Mouse (Mus musculus): Measurements from ENCODE around the gene Igdcc4. TPM values are rescaled to one million over a fixed set of nuclear protein-coding genes. Genes with fewer than 3 reads are reported as not detected.

Igdcc4 gene
- polyA plus RNA-seq, 1 experiment from 2014 or later, result 8.9 TPM

- Histone ChIP-seq H3K9me3 (replicated peaks) (no peaks in the 10 kb centered on the region), H3K4me3 (peak overlapping the region; percentile 23; the same call in 1 of the 2 replicates), H3K27ac (replicated peaks) (0 out of 2 replicates have a peak overlapping the region, but pooled peaks have one; percentile 28), H3K27me3 (ENCODE audit: low read depth, poor library complexity, severe bottlenecking) (peaks cover 54% of the 10 kb centered on the region), H3K4me1 (peaks cover 21% of the 10 kb centered on the region), H3K36me3 (peaks cover 30% of the 10 kb centered on the region; the same call in 1 of the 2 replicates)
- no peak for DNase-seq (ENCODE audit: low spot score)
- WGBS, result 23% methylated on average over 18 of the region's 18 CpGs
Measured at GRCm38 (mm10) chr9:65122545-65122944, 21.3 kb downstream of the Igdcc4 start.

GRCm38 (mm10) chr9:65123552-65124168 is 22.4 kb downstream of the Igdcc4 start:
- WGBS, result 2% methylated on average over 48 of the region's 48 CpGs
- peaks cover 54% of the 10 kb centered on the region for H3K27me3 ChIP-seq (ENCODE audit: low read depth, poor library complexity, severe bottlenecking)
- peak overlapping the region; percentile 59 for H3K4me3 ChIP-seq
- H3K9me3 ChIP-seq (replicated peaks), result no peaks in the 10 kb centered on the region
- H3K27ac ChIP-seq (replicated peaks), result peak overlapping the region; percentile 87
- peak; percentile 86 for DNase-seq (ENCODE audit: low spot score)
- H3K36me3 ChIP-seq, result peaks cover 21% of the 10 kb centered on the region; the same call in 1 of the 2 replicates
- peaks cover 30% of the 10 kb centered on the region for H3K4me1 ChIP-seq

GRCm38 (mm10) chr9:65128123-65128815 is 27.0 kb downstream of the Igdcc4 start:
- Histone ChIP-seq H3K4me1 (peaks cover 30% of the 10 kb centered on the region), H3K4me3 (peak overlapping the region; percentile 46), H3K9me3 (replicated peaks) (no peaks in the 10 kb centered on the region), H3K27me3 (ENCODE audit: low read depth, poor library complexity, severe bottlenecking) (peaks cover 39% of the 10 kb centered on the region), H3K27ac (replicated peaks) (peak overlapping the region; percentile 66), H3K36me3 (peaks cover 33% of the 10 kb centered on the region; the same call in 1 of the 2 replicates)
- WGBS, result 5% methylated on average over 25 of the region's 25 CpGs
- peak; percentile 85 for DNase-seq (ENCODE audit: low spot score)

- no peaks in the 10 kb centered on the region for H3K9me3 ChIP-seq (replicated peaks)
- H3K27ac ChIP-seq (replicated peaks), result peak overlapping the region; percentile 42; the same call in 1 of the 2 replicates
- peaks cover 35% of the 10 kb centered on the region for H3K27me3 ChIP-seq (ENCODE audit: low read depth, poor library complexity, severe bottlenecking)
Measured at GRCm38 (mm10) chr9:65131717-65132116, 30.4 kb downstream of the Igdcc4 start.

GRCm38 (mm10) chr9:65133739-65134138 is 32.5 kb downstream of the Igdcc4 start:
- 5% methylated on average over 10 of the region's 10 CpGs for WGBS

More at GRCm38 (mm10) chr9:65131717-65132116, 30.4 kb downstream of the Igdcc4 start:
- DNase-seq (ENCODE audit: low spot score), result no peak
- no peak overlapping the region for H3K4me3 ChIP-seq
- peaks cover 53% of the 10 kb centered on the region for H3K4me1 ChIP-seq
- WGBS, result 85% methylated on average over 5 of the region's 5 CpGs
- peaks cover 31% of the 10 kb centered on the region for H3K36me3 ChIP-seq

GRCm38 (mm10) chr9:65135126-65135525 is 33.8 kb downstream of the Igdcc4 start:
- peak overlapping the region; percentile 78 for H3K27ac ChIP-seq (replicated peaks)
- H3K9me3 ChIP-seq (replicated peaks), result no peaks in the 10 kb centered on the region
- no peak for DNase-seq (ENCODE audit: low spot score)
- H3K27me3 ChIP-seq (ENCODE audit: low read depth, poor library complexity, severe bottlenecking), result peaks cover 48% of the 10 kb centered on the region
- H3K36me3 ChIP-seq, result peaks cover 22% of the 10 kb centered on the region
- WGBS, result 76% methylated on average over 4 of the region's 4 CpGs
- H3K4me3 ChIP-seq, result no peak overlapping the region
- H3K4me1 ChIP-seq, result peaks cover 71% of the 10 kb centered on the region

More at GRCm38 (mm10) chr9:65133739-65134138, 32.5 kb downstream of the Igdcc4 start:
- Histone ChIP-seq H3K4me3 (no peak overlapping the region), H3K27me3 (ENCODE audit: low read depth, poor library complexity, severe bottlenecking) (peaks cover 43% of the 10 kb centered on the region), H3K9me3 (replicated peaks) (no peaks in the 10 kb centered on the region), H3K36me3 (peaks cover 25% of the 10 kb centered on the region), H3K27ac (replicated peaks) (peak overlapping the region; percentile 78), H3K4me1 (peaks cover 60% of the 10 kb centered on the region)
- peak; percentile 83 for DNase-seq (ENCODE audit: low spot score)

- H3K9me3 ChIP-seq (replicated peaks), result no peaks in the 10 kb centered on the region
- H3K4me3 ChIP-seq, result peak overlapping the region; percentile 100
- 4% methylated on average over 8 of the region's 8 CpGs for WGBS
- peaks cover 29% of the 10 kb centered on the region for H3K27me3 ChIP-seq (ENCODE audit: low read depth, poor library complexity, severe bottlenecking)
- H3K36me3 ChIP-seq, result peaks cover 38% of the 10 kb centered on the region
- peak overlapping the region; percentile 100 for H3K27ac ChIP-seq (replicated peaks)
- DNase-seq (ENCODE audit: low spot score), result no peak
- peaks cover 93% of the 10 kb centered on the region for H3K4me1 ChIP-seq
Measured at GRCm38 (mm10) chr9:65140491-65140890, 39.2 kb downstream of the Igdcc4 start.

- H3K4me1 ChIP-seq, result peaks cover 93% of the 10 kb centered on the region
- DNase-seq (ENCODE audit: low spot score), result peak; percentile 91
- peak within 1 kb of the TSS; percentile 100 for H3K4me3 ChIP-seq
- no peaks in the 10 kb centered on the region for H3K9me3 ChIP-seq (replicated peaks)
- H3K36me3 ChIP-seq, result peaks cover 39% of the 10 kb centered on the region
- H3K27me3 ChIP-seq (ENCODE audit: low read depth, poor library complexity, severe bottlenecking), result peaks cover 24% of the 10 kb centered on the region
- WGBS, result under 1% methylated on average over 43 of the region's 48 CpGs
- H3K27ac ChIP-seq (replicated peaks), result peak within 1 kb of the TSS; percentile 100
Measured at GRCm38 (mm10) chr9:65140936-65141305, 39.6 kb downstream of the Igdcc4 start, which contains the start of gene Igdcc3. Igdcc3 (plus strand) TSS chr9:65141189.

- peaks cover 19% of the 10 kb centered on the region for H3K27me3 ChIP-seq (ENCODE audit: low read depth, poor library complexity, severe bottlenecking)
- H3K36me3 ChIP-seq, result peaks cover 44% of the 10 kb centered on the region
- peak; percentile 69 for DNase-seq (ENCODE audit: low spot score)
- no peaks in the 10 kb centered on the region for H3K9me3 ChIP-seq (replicated peaks)
- peak overlapping the region; percentile 100 for H3K27ac ChIP-seq (replicated peaks)
- H3K4me1 ChIP-seq, result peaks cover 93% of the 10 kb centered on the region
- H3K4me3 ChIP-seq, result peak overlapping the region; percentile 100
- WGBS, result under 1% methylated on average over 72 of the region's 73 CpGs
Measured at GRCm38 (mm10) chr9:65141306-65141975, 40.2 kb downstream of the Igdcc4 start.

GRCm38 (mm10) chr9:65141976-65142318 is 40.7 kb downstream of the Igdcc4 start:
- WGBS, result under 1% methylated on average over 17 of the region's 17 CpGs
- Histone ChIP-seq H3K36me3 (peaks cover 49% of the 10 kb centered on the region), H3K9me3 (replicated peaks) (no peaks in the 10 kb centered on the region), H3K4me3 (peak overlapping the region; percentile 100), H3K27ac (replicated peaks) (peak overlapping the region; percentile 100), H3K27me3 (ENCODE audit: low read depth, poor library complexity, severe bottlenecking) (peaks cover 16% of the 10 kb centered on the region), H3K4me1 (peaks cover 93% of the 10 kb centered on the region)
- no peak for DNase-seq (ENCODE audit: low spot score)

GRCm38 (mm10) chr9:65142399-65142798 is 41.1 kb downstream of the Igdcc4 start:
- peak; percentile 70 for DNase-seq (ENCODE audit: low spot score)
- WGBS, result 2% methylated on average over 8 of the region's 8 CpGs
- Histone ChIP-seq H3K27me3 (ENCODE audit: low read depth, poor library complexity, severe bottlenecking) (peaks cover 11% of the 10 kb centered on the region), H3K4me3 (peak overlapping the region; percentile 100), H3K4me1 (peaks cover 94% of the 10 kb centered on the region), H3K9me3 (replicated peaks) (no peaks in the 10 kb centered on the region), H3K27ac (replicated peaks) (peak overlapping the region; percentile 100), H3K36me3 (peaks cover 54% of the 10 kb centered on the region)

- H3K4me3 ChIP-seq, result peak overlapping the region; percentile 100
- DNase-seq (ENCODE audit: low spot score), result no peak
- peaks cover 97% of the 10 kb centered on the region for H3K4me1 ChIP-seq
- H3K27me3 ChIP-seq (ENCODE audit: low read depth, poor library complexity, severe bottlenecking), result no peaks in the 10 kb centered on the region
- 52% methylated on average over 5 of the region's 5 CpGs for WGBS
- peak overlapping the region; percentile 80 for H3K27ac ChIP-seq (replicated peaks)
- no peaks in the 10 kb centered on the region for H3K9me3 ChIP-seq (replicated peaks)
- H3K36me3 ChIP-seq, result peaks cover 90% of the 10 kb centered on the region
Measured at GRCm38 (mm10) chr9:65146001-65146400, 44.7 kb downstream of the Igdcc4 start.

Data from midbrain, embryonic 10.5 days (tissue).